In the genomic region with DNA sequence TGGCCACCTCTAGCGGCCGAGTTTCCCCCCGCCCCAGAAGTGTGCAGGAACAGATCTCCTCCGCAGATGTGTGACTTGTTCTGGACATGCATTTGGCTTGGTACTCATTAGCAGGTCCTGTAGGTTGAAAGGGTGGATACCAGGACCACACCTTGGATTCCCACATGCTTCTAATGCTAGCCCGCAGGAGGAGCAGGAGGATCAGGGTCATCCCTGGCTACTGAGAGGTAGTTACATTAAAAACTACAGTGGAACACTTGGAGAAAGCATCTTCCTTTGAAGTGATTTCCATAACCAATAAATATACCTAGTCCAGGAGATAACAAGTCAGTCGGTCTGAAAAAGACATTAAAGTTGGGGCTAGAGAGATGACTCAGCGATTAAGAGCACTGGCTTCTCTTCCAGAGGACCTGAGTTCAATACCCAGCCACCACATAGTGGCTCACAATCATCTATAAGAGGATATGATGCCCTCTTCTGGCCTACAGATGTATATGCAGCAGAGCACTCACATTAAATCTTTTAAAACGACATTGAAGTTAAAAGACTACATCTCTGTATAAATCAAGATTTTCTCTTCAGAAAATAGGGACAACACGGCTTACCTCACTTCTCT, we compare ENCODE assay signal across 8 mouse cellular contexts. TPM values are rescaled to one million over a fixed set of nuclear protein-coding genes. Genes with fewer than 3 reads are reported as not detected.
DNase-seq lines count a peak whose midpoint lies in the region; ATAC-seq and TF ChIP-seq lines count a peak whose summit lies in the region.

No protein-coding gene starts in this region.

- H3K9me3 ChIP-seq in ES-Bruce4 (replicated peaks; ENCODE audit: control insufficient read depth, insufficient read depth, low read length, poor library complexity, severe bottlenecking), result no peaks in the 10 kb centered on the region
- no peaks in the 10 kb centered on the region for H3K9me3 ChIP-seq in embryonic facial prominence, embryonic 15.5 days (replicated peaks)
- no peaks in the 10 kb centered on the region for H3K9me3 ChIP-seq in limb, embryonic 10.5 days (replicated peaks)

- peak overlapping the region; percentile 91 for H3K27ac ChIP-seq in gastrocnemius, adult 2 months
- H3K27ac ChIP-seq in ES-Bruce4 (ENCODE audit: insufficient read depth, low read length), result peak overlapping the region; percentile 93
- H3K27ac ChIP-seq in embryonic facial prominence, embryonic 15.5 days (replicated peaks), result peak overlapping the region; percentile 82
- H3K27ac ChIP-seq in limb, embryonic 10.5 days, result peak overlapping the region; percentile 90

- WGBS in embryonic facial prominence, embryonic 15.5 days, result 9% methylated on average over 9 of the region's 9 CpGs
- 10% methylated on average over 9 of the region's 9 CpGs for WGBS in limb, embryonic 10.5 days

- DNase-seq in gastrocnemius, adult 2 months, result no peak
- DNase-seq in gastrocnemius, postnatal 14 days, result no peak
- no peak for DNase-seq in limb, embryonic 10.5 days (ENCODE audit: low spot score)
- peak; percentile 11 to 18 for DNase-seq in natural killer cell, adult 2 months (ENCODE audit: low spot score in 2 of 2)
- no peak for DNase-seq in right cerebral cortex, postnatal 25 days

- H3K4me1 ChIP-seq in ES-Bruce4 (ENCODE audit: control insufficient read depth, insufficient read depth, low read length), result peaks cover 3% of the 10 kb centered on the region
- peaks cover 32% of the 10 kb centered on the region for H3K4me1 ChIP-seq in embryonic facial prominence, embryonic 15.5 days
- peaks cover 38% of the 10 kb centered on the region for H3K4me1 ChIP-seq in limb, embryonic 10.5 days

- no peaks in the 10 kb centered on the region for H3K27me3 ChIP-seq in ES-Bruce4 (ENCODE audit: control insufficient read depth, insufficient read depth, low read length, poor library complexity, severe bottlenecking)
- no peaks in the 10 kb centered on the region for H3K27me3 ChIP-seq in embryonic facial prominence, embryonic 15.5 days
- H3K27me3 ChIP-seq in limb, embryonic 10.5 days (ENCODE audit: low read depth, poor library complexity, severe bottlenecking), result no peaks in the 10 kb centered on the region

- intact Hi-C loops in gastrocnemius, adult 2 months (cut with DNase I), result loop anchor here (1.0 to 5.0 kb wide), 4 partner anchors 18 to 184 kb away; partner anchors contain the start of genes Zfp27, Zfp383, Zfp74 and Zfp82
- intact Hi-C loops in gastrocnemius, postnatal 14 days (cut with DNase I; ENCODE audit: low total_unique reads), result loop anchor here (10.0 kb wide), 1 partner anchor 74 kb away; the partner anchor contains the start of gene Zfp146

- TF ChIP-seq EP300 in ES-Bruce4 (IDR thresholded peaks at IDR 0.05; ENCODE audit: insufficient read depth, low read depth, low read length), result no peak

- no peak for ATAC-seq in embryonic facial prominence, embryonic 15.5 days (ENCODE audit: insufficient number of reproducible peaks, low FRiP score, low TSS enrichment, low read depth)
- no peak for ATAC-seq in monocyte, adult 5-6 weeks (replicated peaks; ENCODE audit: insufficient number of reproducible peaks, low FRiP score, low TSS enrichment, poor library complexity, severe bottlenecking)

- no peak for TF ChIP-seq POLR2A in ES-Bruce4 (IDR thresholded peaks at IDR 0.05; ENCODE audit: insufficient read depth, low read length)

- peaks cover 9% of the 10 kb centered on the region for H3K36me3 ChIP-seq in ES-Bruce4 (ENCODE audit: control insufficient read depth, insufficient read depth, low read length, poor library complexity, severe bottlenecking)
- H3K36me3 ChIP-seq in embryonic facial prominence, embryonic 15.5 days, result peaks cover 5% of the 10 kb centered on the region; the same call in 1 of the 2 replicates
- H3K36me3 ChIP-seq in limb, embryonic 10.5 days, result peaks cover 20% of the 10 kb centered on the region

- peak; percentile 56 for TF ChIP-seq CTCF in gastrocnemius, adult 2 months (IDR thresholded peaks at IDR 0.05)
- TF ChIP-seq CTCF in ES-Bruce4 (IDR thresholded peaks at IDR 0.05; ENCODE audit: low read depth, low read length), result no peak

- peak overlapping the region; percentile 92 for H3K4me3 ChIP-seq in gastrocnemius, adult 2 months
- H3K4me3 ChIP-seq in ES-Bruce4 (ENCODE audit: low read depth, low read length), result peak overlapping the region; percentile 64
- H3K4me3 ChIP-seq in embryonic facial prominence, embryonic 15.5 days (replicated peaks), result peak overlapping the region; percentile 61
- peak overlapping the region; percentile 81 for H3K4me3 ChIP-seq in limb, embryonic 10.5 days

- peak overlapping the region; percentile 64 for H3K4me2 ChIP-seq in embryonic facial prominence, embryonic 15.5 days (replicated peaks)

- peak overlapping the region; percentile 48 for H3K9ac ChIP-seq in ES-Bruce4 (ENCODE audit: low read depth, poor library complexity, severe bottlenecking)
- H3K9ac ChIP-seq in embryonic facial prominence, embryonic 15.5 days, result no peak overlapping the region

RNA-seq across cellular contexts. Expression of gene Zfp566, which starts 0.8 kb away (rescaled TPM):
- total RNA-seq in gastrocnemius, adult 2 months (2021), result 1 to 10 TPM; 1.2 to 3.4 TPM
- 1 to 10 TPM; 1.1 to 1.8 TPM for total RNA-seq in gastrocnemius, postnatal 14 days (2021)
- polyA plus RNA-seq in ES-Bruce4 (2011; ENCODE audit: insufficient read depth, insufficient read length, low read depth, missing spikeins), result 12.0 and 13.7 TPM in 2 replicates
- polyA plus RNA-seq in embryonic facial prominence, embryonic 15.5 days (2015; fragmentation: Nextera tagmentation; extraction: Ambion mirVana), result 9.4 and 10.6 TPM in 2 replicates
- 20.5 and 23.6 TPM in 2 replicates for polyA plus RNA-seq in limb, embryonic 10.5 days (2016; fragmentation: Nextera tagmentation; extraction: Ambion mirVana)
- 0.43 to 3.1 TPM in 2 of 3 replicates, not detected in the other for total RNA-seq in monocyte, adult 5-6 weeks (2017)

RNA-seq across cellular contexts. Expression of gene Gm26920, which starts 0.9 kb away (rescaled TPM):
- under 1 TPM in 1 of 2 experiments, not detected in 1; 0.59 TPM for total RNA-seq in gastrocnemius, adult 2 months (2021)
- total RNA-seq in gastrocnemius, postnatal 14 days (2021), result under 1 TPM in 1 of 2 experiments, not detected in 1; 0.80 TPM
- not detected in 2 replicates for polyA plus RNA-seq in ES-Bruce4 (2011; ENCODE audit: insufficient read depth, insufficient read length, low read depth, missing spikeins)
- 0.73 and 1.9 TPM in 2 replicates for polyA plus RNA-seq in embryonic facial prominence, embryonic 15.5 days (2015; fragmentation: Nextera tagmentation; extraction: Ambion mirVana)
- polyA plus RNA-seq in limb, embryonic 10.5 days (2016; fragmentation: Nextera tagmentation; extraction: Ambion mirVana), result 2.4 and 3.3 TPM in 2 replicates
- not detected in 3 replicates for total RNA-seq in monocyte, adult 5-6 weeks (2017)

RNA-seq across cellular contexts. Expression of gene Zfp260, which starts 3.5 kb away (rescaled TPM):
- total RNA-seq in gastrocnemius, adult 2 months (2021), result 10 to 100 TPM; 33.5 to 39.2 TPM
- total RNA-seq in gastrocnemius, postnatal 14 days (2021), result 10 to 100 TPM; 29.9 to 33.5 TPM
- 60.8 and 63.8 TPM in 2 replicates for polyA plus RNA-seq in ES-Bruce4 (2011; ENCODE audit: insufficient read depth, insufficient read length, low read depth, missing spikeins)
- 120 and 122 TPM in 2 replicates for polyA plus RNA-seq in embryonic facial prominence, embryonic 15.5 days (2015; fragmentation: Nextera tagmentation; extraction: Ambion mirVana)
- polyA plus RNA-seq in limb, embryonic 10.5 days (2016; fragmentation: Nextera tagmentation; extraction: Ambion mirVana), result 107 and 129 TPM in 2 replicates
- 12.9 to 53.8 TPM (median 19.3 TPM) in 3 replicates for total RNA-seq in monocyte, adult 5-6 weeks (2017)

RNA-seq across cellular contexts. Expression of gene Zfp82, which starts 18.4 kb away (rescaled TPM):
- 1 to 10 TPM; 1.3 to 2.3 TPM for total RNA-seq in gastrocnemius, adult 2 months (2021)
- total RNA-seq in gastrocnemius, postnatal 14 days (2021), result 1 to 10 TPM; 1.0 to 1.6 TPM
- 13.4 and 15.4 TPM in 2 replicates for polyA plus RNA-seq in ES-Bruce4 (2011; ENCODE audit: insufficient read depth, insufficient read length, low read depth, missing spikeins)
- polyA plus RNA-seq in embryonic facial prominence, embryonic 15.5 days (2015; fragmentation: Nextera tagmentation; extraction: Ambion mirVana), result 7.9 and 8.3 TPM in 2 replicates
- polyA plus RNA-seq in limb, embryonic 10.5 days (2016; fragmentation: Nextera tagmentation; extraction: Ambion mirVana), result 4.4 and 5.3 TPM in 2 replicates
- total RNA-seq in monocyte, adult 5-6 weeks (2017), result 3.8 to 9.1 TPM (median 4.3 TPM) in 3 replicates

RNA-seq across cellular contexts. Expression of gene Zfp382, which starts 30.7 kb away (rescaled TPM):
- total RNA-seq in gastrocnemius, adult 2 months (2021), result 1 to 10 TPM; 1.1 to 1.3 TPM
- 1 to 10 TPM; 1.6 to 2.9 TPM for total RNA-seq in gastrocnemius, postnatal 14 days (2021)
- polyA plus RNA-seq in ES-Bruce4 (2011; ENCODE audit: insufficient read depth, insufficient read length, low read depth, missing spikeins), result 6.1 and 9.0 TPM in 2 replicates
- polyA plus RNA-seq in embryonic facial prominence, embryonic 15.5 days (2015; fragmentation: Nextera tagmentation; extraction: Ambion mirVana), result 14.6 and 15.4 TPM in 2 replicates
- 7.9 and 10.3 TPM in 2 replicates for polyA plus RNA-seq in limb, embryonic 10.5 days (2016; fragmentation: Nextera tagmentation; extraction: Ambion mirVana)
- total RNA-seq in monocyte, adult 5-6 weeks (2017), result 3.6 to 16.7 TPM (median 6.6 TPM) in 3 replicates

Comparison
In these comparisons a context has a peak if more than half of its experiments do, and no peak if none do; other contexts are left out.
1. DNase-seq: peak in natural killer cell, adult 2 months (2 of 2); none in gastrocnemius, adult 2 months (single experiment), gastrocnemius, postnatal 14 days (single experiment), limb, embryonic 10.5 days (single experiment) and right cerebral cortex, postnatal 25 days (single experiment).
2. Peak in every context shown above with its lines, with median percentiles within 50 percentile points of each other: H3K27ac ChIP-seq and H3K4me3 ChIP-seq.